Mouse (Mus musculus): Measurements from ENCODE around the gene Gng2.

Gene Gng2

DNA sequence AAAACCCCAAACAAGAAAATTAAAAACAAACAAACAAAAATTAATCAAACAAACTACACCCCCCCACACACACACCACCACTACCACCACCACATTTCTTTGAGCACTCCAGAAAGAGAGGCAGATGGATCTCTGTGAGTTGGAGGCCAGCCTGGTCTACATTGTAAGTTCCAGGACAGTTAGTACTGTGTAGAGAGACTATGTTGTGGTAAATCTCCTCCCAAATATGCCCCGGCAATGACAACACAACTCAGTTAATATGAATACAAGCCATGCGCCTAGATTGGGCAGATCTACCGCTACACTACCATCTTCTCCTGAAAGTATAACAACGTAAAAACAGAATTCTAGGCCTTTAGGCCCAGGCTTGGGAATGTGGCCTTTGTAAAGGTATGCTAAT, 117.1 kb downstream of the Gng2 start:
- no peak for DNase-seq (ENCODE audit: low spot score in 2 of 2)

DNA sequence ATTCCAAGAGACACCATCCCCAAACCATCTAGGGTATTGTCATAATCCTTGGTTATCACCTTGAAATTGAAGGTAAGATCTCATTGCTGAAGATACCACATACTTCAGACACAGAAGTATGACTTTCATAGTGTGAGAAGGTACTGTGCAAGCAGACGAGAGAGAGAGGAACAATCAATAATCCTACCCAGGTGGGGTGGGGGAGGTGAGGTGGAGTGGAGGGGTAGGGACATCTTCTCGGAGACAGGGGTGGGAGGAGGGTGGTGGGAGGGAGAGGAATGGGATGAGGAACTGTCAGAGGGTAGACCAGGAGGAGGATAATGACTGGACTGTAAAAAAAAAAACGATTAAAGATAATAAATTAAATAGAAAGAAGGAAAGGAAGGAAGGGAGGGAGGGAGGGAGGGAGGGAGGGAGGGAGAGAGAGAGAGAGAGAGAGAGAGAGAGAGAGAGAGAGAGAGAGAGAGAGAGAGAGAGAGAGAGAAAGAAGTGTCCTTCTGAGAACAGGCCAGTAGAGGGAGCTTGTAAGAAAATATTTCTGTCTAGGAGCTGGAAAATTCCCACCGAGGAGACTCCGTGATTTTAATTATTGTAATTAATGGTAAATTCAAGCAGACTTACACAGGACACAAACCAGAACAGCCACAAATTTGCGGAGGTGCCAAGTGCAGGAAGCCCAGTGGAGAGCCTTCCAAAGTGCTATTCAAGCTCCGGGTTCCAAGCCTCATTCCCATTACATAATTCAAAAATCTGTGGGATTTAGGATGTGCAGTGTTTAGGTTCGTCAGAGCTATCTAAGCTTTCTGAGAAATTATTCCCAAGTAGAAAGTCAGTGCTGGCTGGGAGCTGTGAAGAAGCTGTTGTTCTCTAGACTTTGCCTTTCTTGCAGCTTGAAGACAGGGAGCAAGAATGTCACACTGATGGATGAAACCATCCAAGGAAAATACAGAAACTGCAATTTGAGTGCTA, 118.3 kb downstream of the Gng2 start:
- DNase-seq (ENCODE audit: low spot score in 2 of 2), result no peak

DNA sequence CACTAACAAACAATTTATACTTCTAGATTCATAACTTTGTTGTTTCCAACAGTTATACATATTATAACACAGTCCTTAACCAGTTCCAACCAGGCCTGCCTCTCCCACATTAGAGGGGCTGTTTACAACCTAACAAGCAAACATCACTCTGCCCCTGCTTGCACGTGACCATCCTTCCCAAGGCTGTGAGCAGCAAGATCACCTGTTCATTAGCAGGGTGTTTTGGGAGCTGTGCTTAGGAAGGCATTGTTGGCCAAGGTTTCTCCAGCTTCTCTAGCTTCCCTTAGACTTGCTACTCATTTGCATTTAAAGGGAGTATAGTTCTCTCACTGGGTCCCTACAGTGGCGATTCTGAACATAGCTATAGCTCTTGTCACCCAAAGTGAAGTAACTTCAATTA, 119.1 kb downstream of the Gng2 start:
- DNase-seq (ENCODE audit: low spot score in 2 of 2), result no peak

DNA sequence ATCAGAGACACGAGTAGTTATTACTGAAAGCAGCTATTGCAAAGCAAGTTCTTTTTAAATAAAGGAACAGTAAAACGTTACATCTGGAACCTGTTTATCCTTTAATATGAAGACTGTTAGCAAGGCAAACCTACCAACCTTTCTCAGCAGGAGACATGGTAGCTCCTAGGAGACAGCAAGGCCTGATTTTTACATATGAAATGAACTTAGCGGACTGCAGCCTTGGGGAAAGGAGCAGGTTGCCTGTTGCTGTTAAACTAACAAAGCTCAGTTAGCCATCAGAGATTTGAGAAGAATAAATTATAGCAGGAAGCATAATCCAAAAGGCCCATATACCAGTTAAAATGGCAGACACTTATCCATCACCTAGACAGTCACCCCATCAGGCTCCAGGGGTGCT, 124.0 kb downstream of the Gng2 start:
- DNase-seq (ENCODE audit: low spot score in 2 of 2), result no peak

DNA sequence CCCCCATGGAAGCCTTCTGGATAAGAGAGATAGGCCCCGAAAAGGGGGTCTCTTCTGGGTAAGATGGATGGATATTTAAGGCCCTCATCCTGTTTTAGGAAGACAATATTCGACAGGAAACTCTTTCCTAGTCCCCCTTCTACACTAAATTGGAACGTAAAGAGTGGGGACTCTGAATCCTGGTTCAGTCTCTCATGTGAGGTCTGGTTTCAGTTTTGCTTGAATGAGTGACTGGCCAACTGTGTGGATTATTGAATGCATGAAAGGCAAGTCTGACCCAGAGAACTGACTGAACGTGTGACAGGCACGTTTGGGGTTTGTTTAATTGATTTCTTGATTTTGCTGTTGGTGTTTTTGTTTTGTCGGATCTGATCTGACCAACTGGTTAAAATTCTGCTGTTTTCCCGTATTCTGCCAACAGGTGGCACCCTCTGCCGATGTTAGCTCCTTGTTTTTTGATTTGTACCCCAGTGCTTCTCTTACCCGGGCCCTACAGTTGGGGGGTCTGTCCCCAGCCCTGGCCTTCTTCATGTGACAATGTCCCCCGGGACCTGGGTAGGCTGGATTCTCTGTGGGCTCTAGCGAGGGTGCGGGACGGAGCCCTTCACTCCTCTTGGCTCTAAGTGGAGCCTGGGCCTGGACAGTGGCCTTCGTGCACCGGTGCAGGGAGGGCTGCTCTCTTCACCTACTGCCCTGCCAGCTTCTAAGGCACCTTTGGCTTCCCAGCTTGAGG, 137.7 kb downstream of the Gng2 start:
- peak; percentile 41 to 69 for DNase-seq (ENCODE audit: low spot score in 2 of 2)

DNA sequence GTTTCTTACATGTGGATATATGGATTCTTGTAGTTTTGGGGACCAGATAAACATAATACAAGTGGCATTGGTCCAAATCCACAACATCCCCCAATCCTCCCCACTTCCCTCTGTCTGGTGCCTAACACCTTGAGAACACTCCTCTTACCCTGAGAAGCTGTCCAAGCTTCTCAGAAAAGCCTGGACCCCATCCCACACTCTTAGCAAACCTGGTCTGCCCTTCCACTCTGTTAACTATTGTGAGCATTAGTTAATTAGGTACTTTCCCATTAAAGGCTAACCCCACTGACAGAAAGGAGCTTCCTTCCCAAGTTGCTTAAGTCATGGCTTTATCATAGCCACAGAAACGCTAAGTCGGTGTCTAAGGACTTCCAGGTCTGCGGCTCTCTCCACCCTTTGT, 141.1 kb downstream of the Gng2 start:
- no peak for DNase-seq (ENCODE audit: low spot score in 2 of 2)

DNA sequence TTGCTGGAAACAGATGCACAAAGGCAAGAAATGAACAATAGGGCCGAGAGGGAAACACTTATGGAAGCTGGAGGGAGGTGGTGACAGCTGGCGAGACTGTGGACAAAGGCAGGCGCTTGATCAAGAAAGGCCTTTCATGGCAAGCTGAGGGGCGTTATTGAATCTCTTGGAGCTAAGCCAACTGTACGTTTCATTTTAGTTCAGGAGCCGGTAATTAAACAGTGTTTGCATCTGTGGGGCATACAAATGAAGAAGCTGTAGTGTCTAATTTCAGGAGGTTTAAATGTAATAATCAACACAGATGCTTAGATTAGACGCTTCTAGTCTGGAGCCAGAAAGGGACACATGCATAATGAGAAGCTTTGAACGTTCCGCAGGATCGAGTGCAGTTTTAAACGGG, 151.9 kb downstream of the Gng2 start:
- no peak for DNase-seq (ENCODE audit: low spot score in 2 of 2)

DNA sequence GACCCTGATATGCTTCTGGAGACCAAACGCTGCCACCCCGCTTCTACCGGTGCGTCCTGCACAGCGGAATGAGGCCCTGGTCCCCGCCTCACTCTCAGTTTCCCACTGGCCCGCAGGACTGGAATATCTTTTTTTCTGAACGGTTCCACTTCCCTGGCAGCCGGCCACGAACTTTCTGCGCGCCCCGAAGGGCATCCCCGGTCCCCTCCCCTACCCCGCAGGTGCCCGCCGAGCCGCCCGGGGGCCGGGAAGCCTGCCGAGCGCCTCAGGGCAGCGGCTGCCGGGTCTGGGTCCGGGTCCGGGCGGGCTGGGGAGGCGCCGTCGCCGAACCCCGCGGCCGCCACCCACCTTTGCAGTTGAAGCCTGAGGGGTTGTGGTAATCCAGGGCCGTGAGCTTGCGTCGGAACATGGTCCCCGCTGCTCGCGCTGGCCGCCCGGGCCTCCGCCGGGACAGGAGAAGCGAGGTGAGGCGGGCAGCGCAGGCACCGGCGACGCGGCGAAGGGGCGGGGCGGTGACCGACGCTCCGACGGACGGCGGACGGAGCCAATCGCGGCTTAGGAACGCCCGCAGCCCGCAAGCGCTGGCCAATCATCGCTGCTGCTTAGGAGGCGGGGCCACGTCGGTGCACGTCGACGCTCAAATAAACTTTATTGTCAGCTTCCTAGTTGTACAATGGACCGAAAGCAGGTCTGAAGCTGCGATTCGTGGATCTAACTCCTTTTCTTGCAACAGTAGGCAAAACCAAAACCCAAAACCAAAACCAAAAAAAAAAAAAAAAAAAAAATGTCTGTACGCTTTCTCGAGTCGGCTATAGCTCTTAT, 153.9 kb downstream of the Gng2 start, which contains the start of gene Rtraf:
TSS of gene Rtraf (minus strand) at position 504 of the 822 bp plus-strand sequence.
- DNase-seq (ENCODE audit: low spot score in 2 of 2), result peak; percentile 83 to 89
